Comparison of ENCODE assay signal across 8 mouse cellular contexts in the genomic region with DNA sequence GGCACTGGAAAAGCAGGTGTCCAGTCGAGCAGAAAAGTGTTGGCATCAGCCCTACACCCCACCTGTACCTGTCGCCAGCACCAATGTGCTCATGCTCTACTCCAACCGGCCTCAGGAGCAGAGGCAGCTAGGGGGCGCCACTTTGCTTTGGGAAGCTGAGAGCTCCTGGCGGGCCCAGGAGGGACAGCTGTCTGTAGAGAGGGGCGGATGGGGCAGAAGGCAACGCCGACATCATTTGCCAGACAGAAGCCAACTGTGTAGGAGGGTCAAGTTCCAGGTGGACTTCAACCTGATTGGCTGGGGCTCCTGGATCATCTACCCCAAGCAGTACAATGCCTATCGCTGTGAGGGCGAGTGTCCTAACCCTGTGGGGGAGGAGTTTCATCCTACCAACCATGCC. TPM values are rescaled to one million over a fixed set of nuclear protein-coding genes. Genes with fewer than 3 reads are reported as not detected.
DNase-seq lines count a peak whose midpoint lies in the region; ATAC-seq and TF ChIP-seq lines count a peak whose summit lies in the region.

No protein-coding gene starts in this region.

- H3K36me3 ChIP-seq in hindbrain, postnatal 0 days (ENCODE audit: insufficient read depth, low read length): no peaks in the 10 kb centered on the region
- H3K36me3 ChIP-seq in hindbrain, embryonic 12.5 days: no peaks in the 10 kb centered on the region

- no peak for ATAC-seq in hindbrain, postnatal 0 days
- no peak for ATAC-seq in hindbrain, embryonic 12.5 days (ENCODE audit: low FRiP score)
- ATAC-seq in frontal cortex, adult (ENCODE audit: low TSS enrichment): no peak

- H3K4me3 ChIP-seq in hindbrain, postnatal 0 days (ENCODE audit: low read length): no peak overlapping the region
- H3K4me3 ChIP-seq in hindbrain, embryonic 12.5 days: no peak overlapping the region

- peak; percentile 56 for TF ChIP-seq CTCF in hindbrain, postnatal 0 days (IDR thresholded peaks at IDR 0.05; ENCODE audit: low read depth)

- no peak overlapping the region for H3K9ac ChIP-seq in hindbrain, postnatal 0 days (replicated peaks; ENCODE audit: low read length)
- H3K9ac ChIP-seq in hindbrain, embryonic 12.5 days: no peak overlapping the region

- peaks cover 7% of the 10 kb centered on the region; the same call in 1 of the 2 replicates for H3K4me1 ChIP-seq in hindbrain, postnatal 0 days (ENCODE audit: insufficient read depth, low read length)
- peaks cover 11% of the 10 kb centered on the region for H3K4me1 ChIP-seq in hindbrain, embryonic 12.5 days

- DNase-seq in hindbrain, postnatal 0 days (ENCODE audit: low spot score): no peak
- peak; percentile 79 for DNase-seq in ES-CJ7 (ENCODE audit: low read depth, low spot score)
- peak; percentile 53 for DNase-seq in gastrocnemius, postnatal 14 days
- DNase-seq in lung, postnatal 36 days: peak; percentile 66
- no peak for DNase-seq in left cerebral cortex, postnatal 14 days (ENCODE audit: low spot score in 2 of 2)
- no peak for DNase-seq in heart, adult 8-10 months (ENCODE audit: low spot score)

- H3K4me2 ChIP-seq in hindbrain, postnatal 0 days (ENCODE audit: low read depth, low read length): no peak overlapping the region
- H3K4me2 ChIP-seq in hindbrain, embryonic 12.5 days (replicated peaks): no peak overlapping the region

- no peak overlapping the region for H3K27ac ChIP-seq in hindbrain, postnatal 0 days
- no peak overlapping the region for H3K27ac ChIP-seq in hindbrain, embryonic 12.5 days

- no peaks in the 10 kb centered on the region for H3K9me3 ChIP-seq in hindbrain, postnatal 0 days (ENCODE audit: low read length)
- H3K9me3 ChIP-seq in hindbrain, embryonic 12.5 days (replicated peaks): no peaks in the 10 kb centered on the region

- intact Hi-C loops in gastrocnemius, postnatal 14 days (cut with DNase I; ENCODE audit: low total_unique reads): no loop called here
- intact Hi-C loops in left cerebral cortex, postnatal 14 days (cut with DNase I): no loop called here

- WGBS in hindbrain, postnatal 0 days: 56% methylated on average over 10 of the region's 10 CpGs
- 50% methylated on average over 10 of the region's 10 CpGs for WGBS in hindbrain, embryonic 12.5 days

- H3K27me3 ChIP-seq in hindbrain, postnatal 0 days (ENCODE audit: insufficient read depth, low read length): peaks cover 14% of the 10 kb centered on the region; the same call in 1 of the 2 replicates
- peaks cover 37% of the 10 kb centered on the region for H3K27me3 ChIP-seq in hindbrain, embryonic 12.5 days

RNA-seq across cellular contexts. Expression of gene Nodal, which starts 5.5 kb away (rescaled TPM):
- total RNA-seq in hindbrain, postnatal 0 days (2014; rRNA removed): 0.58 and 1.1 TPM in 2 replicates
- 0.33 and 0.43 TPM in 2 replicates for polyA plus RNA-seq in hindbrain, postnatal 0 days (2015; fragmentation: Nextera tagmentation; extraction: Ambion mirVana)
- 0.10 TPM in 1 of 2 replicates, not detected in the other for polyA plus RNA-seq in hindbrain, embryonic 12.5 days (2016; fragmentation: Nextera tagmentation; extraction: Ambion mirVana)
- total RNA-seq in gastrocnemius, postnatal 14 days (2021): under 1 TPM in 1 of 2 experiments, not detected in 1; 0.10 TPM
- under 1 TPM; 0.25 to 0.33 TPM for total RNA-seq in left cerebral cortex, postnatal 14 days (2021)
- total RNA-seq in heart, adult 8-10 months (2022): under 1 TPM in 1 of 4 experiments, not detected in 3; 0.11 TPM

RNA-seq across cellular contexts. Expression of gene Eif4ebp2, which starts 29.2 kb away (rescaled TPM):
- total RNA-seq in hindbrain, postnatal 0 days (2014; rRNA removed): 16.1 and 16.2 TPM in 2 replicates
- polyA plus RNA-seq in hindbrain, postnatal 0 days (2015; fragmentation: Nextera tagmentation; extraction: Ambion mirVana): 34.9 and 35.9 TPM in 2 replicates
- 63.2 and 71.0 TPM in 2 replicates for polyA plus RNA-seq in hindbrain, embryonic 12.5 days (2016; fragmentation: Nextera tagmentation; extraction: Ambion mirVana)
- 10 to 100 TPM; 86.6 to 88.9 TPM for total RNA-seq in gastrocnemius, postnatal 14 days (2021)
- total RNA-seq in left cerebral cortex, postnatal 14 days (2021): 10 to 100 TPM; 43.0 to 45.8 TPM
- 10 to 100 TPM; 59.5 to 77.7 (median 70.8) TPM for total RNA-seq in heart, adult 8-10 months (2022)

RNA-seq across cellular contexts. Expression of gene Pald1, which starts 40.0 kb away (rescaled TPM):
- total RNA-seq in hindbrain, postnatal 0 days (2014; rRNA removed): 34.3 and 36.0 TPM in 2 replicates
- polyA plus RNA-seq in hindbrain, postnatal 0 days (2015; fragmentation: Nextera tagmentation; extraction: Ambion mirVana): 21.7 TPM in 2 replicates
- polyA plus RNA-seq in hindbrain, embryonic 12.5 days (2016; fragmentation: Nextera tagmentation; extraction: Ambion mirVana): 34.5 and 39.3 TPM in 2 replicates
- 10 to 100 TPM; 15.2 to 17.7 TPM for total RNA-seq in gastrocnemius, postnatal 14 days (2021)
- total RNA-seq in left cerebral cortex, postnatal 14 days (2021): 10 to 100 TPM; 15.0 to 15.1 TPM
- total RNA-seq in heart, adult 8-10 months (2022): 10 to 100 TPM; 11.3 to 21.8 (median 12.9) TPM

RNA-seq across cellular contexts. Expression of gene Lrrc20, which starts 52.3 kb away (rescaled TPM):
- total RNA-seq in hindbrain, postnatal 0 days (2014; rRNA removed): 13.5 and 19.6 TPM in 2 replicates
- 9.7 and 10.2 TPM in 2 replicates for polyA plus RNA-seq in hindbrain, postnatal 0 days (2015; fragmentation: Nextera tagmentation; extraction: Ambion mirVana)
- 12.5 and 13.5 TPM in 2 replicates for polyA plus RNA-seq in hindbrain, embryonic 12.5 days (2016; fragmentation: Nextera tagmentation; extraction: Ambion mirVana)
- 10 to 100 TPM; 79.9 to 82.2 TPM for total RNA-seq in gastrocnemius, postnatal 14 days (2021)
- 10 to 100 TPM; 13.0 to 13.9 TPM for total RNA-seq in left cerebral cortex, postnatal 14 days (2021)
- total RNA-seq in heart, adult 8-10 months (2022): 10 to 100 TPM; 32.7 to 43.3 (median 40.3) TPM

Comparison
In these comparisons a context has a peak if more than half of its experiments do, and no peak if none do; other contexts are left out.
1. DNase-seq: peak in ES-CJ7 (single experiment), gastrocnemius, postnatal 14 days (single experiment) and lung, postnatal 36 days (single experiment); none in hindbrain, postnatal 0 days (single experiment), left cerebral cortex, postnatal 14 days (0 of 2) and heart, adult 8-10 months (single experiment).